Mouse (Mus musculus) left cerebral cortex, postnatal 4 days (tissue): Measurements from ENCODE around the gene Olfr916. TPM values are rescaled to one million over a fixed set of nuclear protein-coding genes. Genes with fewer than 3 reads are reported as not detected.

ENCODE experiments used
- DNase-seq: peaks from one replicate; pipeline ENCODE4 v3.0.0-alpha.2; 2022
- intact Hi-C: fragments of 180-260 bp; cut with DNase I; formaldehyde crosslinking; loops from one replicate; pipeline ENCODE4 v1.15.1; 2025
- total RNA-seq, 2 experiments: library from RNA; stranded (reverse); gene quantifications; 2 replicates each; pipeline ENCODE4 v1.2.3; 2021

Olfr916 gene
- total RNA-seq: not detected

- intact Hi-C loops: no loop called here
- DNase-seq: no peak
These were observed at the start of gene Olfr916 for GRCm38 (mm10) chr9:38659775-38660174. Olfr916 (minus strand) TSS chr9:38659875.

DNA sequence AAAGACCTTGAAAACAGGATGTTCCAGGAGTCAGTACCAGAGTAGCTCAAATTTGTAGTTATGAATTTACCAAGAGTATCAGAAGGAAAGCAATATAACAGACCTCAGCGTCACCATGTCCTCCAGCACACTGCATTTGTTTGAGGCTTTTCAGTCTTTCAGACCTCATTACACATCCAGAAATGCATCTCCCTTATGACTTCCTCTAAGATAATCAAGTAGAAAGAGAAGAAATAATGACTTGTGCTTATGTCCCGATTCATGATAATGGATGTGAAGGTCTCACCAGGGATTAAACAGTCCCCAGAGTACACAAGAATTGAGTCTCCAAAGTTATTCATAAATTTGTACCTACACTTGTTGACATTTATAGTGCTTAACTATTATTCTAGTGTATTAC lies 14.8 kb upstream of the Olfr916 start, which contains the start of gene Olfr918:
TSS of gene Olfr918 (minus strand) at position 101 of the 400 bp plus-strand sequence.
- intact Hi-C loops: no loop called here
- DNase-seq: no peak

DNA sequence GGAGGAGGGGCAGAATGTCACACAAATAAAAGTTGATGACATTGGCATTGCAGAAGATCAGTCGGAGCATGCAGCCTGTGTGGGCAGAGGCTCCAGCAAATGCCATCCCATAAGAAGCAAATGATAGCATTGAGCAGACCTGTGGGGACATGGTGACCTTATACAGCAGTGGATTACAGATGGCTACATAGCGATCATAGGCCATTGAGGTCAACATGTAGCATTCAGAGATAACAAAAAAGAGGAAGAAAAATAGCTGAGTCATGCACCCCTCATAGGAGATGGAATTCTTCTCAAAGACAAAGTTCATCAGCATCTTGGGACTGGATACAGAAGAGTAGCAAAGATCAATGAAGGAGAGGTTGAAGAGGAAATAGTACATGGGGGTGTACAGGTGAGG lies 13.2 kb upstream of the Olfr916 start:
- DNase-seq: no peak
- intact Hi-C loops: no loop called here

DNA sequence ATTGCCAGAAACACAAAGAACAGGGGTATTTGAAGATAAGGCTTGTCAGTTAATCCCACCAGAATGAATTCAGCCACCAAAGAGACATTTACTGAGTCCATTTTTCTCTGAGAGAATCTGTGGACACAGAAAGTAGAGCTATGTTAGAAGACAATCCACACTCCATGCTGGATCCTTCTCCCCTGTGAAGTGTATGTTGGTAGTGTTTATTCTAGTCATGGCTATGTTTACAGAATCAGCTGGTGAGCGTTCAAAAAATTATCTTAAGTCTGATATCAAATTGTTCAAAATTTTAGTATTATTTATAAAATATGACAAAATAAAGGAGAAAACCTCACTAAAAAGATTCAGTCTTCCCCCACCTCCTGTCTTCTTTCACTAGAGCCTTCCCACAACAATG lies 6.1 kb upstream of the Olfr916 start, which contains the start of gene Olfr917:
TSS of gene Olfr917 (minus strand) at position 101 of the 400 bp plus-strand sequence.
- no peak for DNase-seq
- intact Hi-C loops: no loop called here

DNA sequence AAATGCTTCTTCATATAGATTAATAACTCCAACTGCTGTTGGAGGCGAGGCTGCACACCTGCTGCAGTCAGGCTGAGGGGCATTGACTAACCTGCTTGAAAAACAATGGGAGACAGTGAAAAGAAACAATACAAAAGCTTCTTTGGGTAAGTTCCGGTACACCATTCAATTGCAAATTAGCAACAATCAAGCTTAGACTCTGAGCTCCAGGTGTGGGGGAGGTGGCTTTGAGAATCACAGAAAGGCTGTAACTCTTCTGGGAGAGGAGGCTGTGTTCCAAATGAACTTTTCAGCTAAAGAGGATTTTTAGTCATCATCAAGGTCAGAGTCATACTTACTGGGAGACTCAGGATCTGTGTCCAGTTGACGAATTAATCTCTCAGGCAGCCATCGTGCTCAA lies 27.3 kb downstream of the Olfr916 start:
- intact Hi-C loops: no loop called here
- no peak for DNase-seq

Other genes with a start within 250 kb of the Olfr916 start
- not detected for gene Olfr901, start 230.4 kb downstream of the Olfr916 start, total RNA-seq
- gene Olfr902, start 212.2 kb downstream of the Olfr916 start, total RNA-seq: not detected
- not detected for gene Olfr904, start 196.7 kb downstream of the Olfr916 start, total RNA-seq
- not detected for gene Olfr905, start 188.8 kb downstream of the Olfr916 start, total RNA-seq
- not detected for gene Olfr906, start 172.8 kb downstream of the Olfr916 start, total RNA-seq
- gene Olfr907, start 164.1 kb downstream of the Olfr916 start, total RNA-seq: not detected
- gene Olfr911-ps1, start 138.3 kb downstream of the Olfr916 start, total RNA-seq: not detected
- not detected for gene Olfr910, start 122.0 kb downstream of the Olfr916 start, total RNA-seq
- gene Olfr912, start 79.7 kb downstream of the Olfr916 start, total RNA-seq: not detected
- not detected for gene Olfr913, start 67.1 kb downstream of the Olfr916 start, total RNA-seq
- not detected for gene Olfr914, start 54.8 kb downstream of the Olfr916 start, total RNA-seq
- gene Olfr917, start 6.0 kb upstream of the Olfr916 start, total RNA-seq: not detected
- gene Olfr918, start 14.7 kb upstream of the Olfr916 start, total RNA-seq: not detected
- not detected for gene Olfr919, start 43.8 kb upstream of the Olfr916 start, total RNA-seq
- 1 to 10 TPM; 6.6 to 7.6 TPM for gene Vwa5a, start 58.4 kb upstream of the Olfr916 start, total RNA-seq
- under 1 TPM in 1 of 2 experiments, not detected in 1; 0.06 TPM for gene Olfr920, start 92.4 kb upstream of the Olfr916 start, total RNA-seq
- gene Olfr921, start 113.2 kb upstream of the Olfr916 start, total RNA-seq: not detected
- not detected for gene Olfr922, start 154.7 kb upstream of the Olfr916 start, total RNA-seq
- gene Olfr923, start 166.7 kb upstream of the Olfr916 start, total RNA-seq: not detected
- gene Olfr924, start 184.6 kb upstream of the Olfr916 start, total RNA-seq: not detected
- gene Olfr26, start 195.2 kb upstream of the Olfr916 start, total RNA-seq: not detected
- gene Olfr926, start 217.3 kb upstream of the Olfr916 start, total RNA-seq: not detected